Mouse (Mus musculus) kidney, adult 2 months (tissue): ENCODE data around the gene Camsap2.

Experiments
- CTCF ChIP-seq: fragments of 200-500 bp; conservative IDR thresholded peaks from 2 replicates; pipeline ENCODE4 v1.5.1; 2011; ENCODE audit warnings: low read depth, mild to moderate bottlenecking, control low read depth, low read length, moderate library complexity, mixed read lengths; ENCODE audit not compliant: insufficient read depth, insufficient read length
- POLR2A ChIP-seq: fragments of 200-500 bp; IDR thresholded peaks from one replicate; pipeline ENCODE4 v1.6.1; 2011; ENCODE audit warnings: low read depth, low read length, control low read depth

DNA sequence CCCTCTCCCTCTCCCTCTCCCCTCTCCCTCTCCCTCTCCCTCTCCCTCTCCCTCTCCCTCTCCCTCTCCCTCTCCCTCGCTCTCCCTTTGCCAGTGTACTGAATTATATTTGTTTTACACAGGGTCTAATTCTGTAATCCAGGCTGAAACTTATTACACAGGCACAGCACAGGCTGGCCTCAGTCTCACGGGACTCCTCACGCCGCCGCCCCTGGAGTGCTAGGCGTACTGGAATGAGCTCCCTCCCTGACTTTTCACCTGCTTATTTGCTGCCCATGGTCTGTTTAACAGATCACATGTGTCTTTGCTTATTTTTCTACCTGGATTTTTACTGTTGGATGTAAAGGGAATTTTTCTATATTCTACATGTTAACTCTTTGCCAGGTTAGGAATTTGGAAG lies 41.0 kb upstream of the Camsap2 start:
- TF ChIP-seq POLR2A (no peak), CTCF (no peak)
